Mouse (Mus musculus) liver, adult 2 months (tissue): Measurements from ENCODE around the gene Ccdc114.

Experiments
- CTCF ChIP-seq: fragments of 200-500 bp; IDR thresholded peaks from 2 replicates; pipeline ENCODE4 v1.5.1; 2011; ENCODE audit warnings: low read depth, low read length, control low read depth
- POLR2A ChIP-seq: fragments of 200-500 bp; IDR thresholded peaks from 2 replicates; pipeline ENCODE4 v1.6.1; 2011; ENCODE audit warnings: low read length, control low read depth; ENCODE audit not compliant: insufficient read depth; ENCODE audit errors: extremely low read depth

GRCm38 (mm10) chr7:45921242-45921621 lies 2.6 kb upstream of the Ccdc114 start, which contains the start of gene Emp3:
- no peak for TF ChIP-seq CTCF
- TF ChIP-seq POLR2A: no peak
